Mouse (Mus musculus) olfactory bulb, adult 2 months (tissue): ENCODE data around the gene Sugp2. TPM values are rescaled to one million over a fixed set of nuclear protein-coding genes. Genes with fewer than 3 reads are reported as not detected.

ENCODE experiments used
- H3K27ac ChIP-seq: fragments of 200-500 bp; 2 replicates; pipeline ENCODE4 v1.5.1; 2012; ENCODE audit warnings: low read depth, low read length; ENCODE audit not compliant: insufficient read depth
- H3K4me1 ChIP-seq: fragments of 200-500 bp; 2 replicates; pipeline ENCODE4 v1.6.1; 2012; ENCODE audit warnings: low read length; ENCODE audit not compliant: control insufficient read depth, insufficient read depth
- H3K4me3 ChIP-seq: fragments of 200-500 bp; 2 replicates; pipeline ENCODE4 v1.5.1; 2012; ENCODE audit warnings: mild to moderate bottlenecking, low read depth, low read length, moderate library complexity; ENCODE audit not compliant: insufficient read depth
- CTCF ChIP-seq: fragments of 200-500 bp; IDR thresholded peaks from 2 replicates; pipeline ENCODE4 v1.5.1; 2012; ENCODE audit warnings: low read depth, mild to moderate bottlenecking, low read length, moderate library complexity; ENCODE audit not compliant: insufficient read depth
- POLR2A ChIP-seq: fragments of 200-500 bp; IDR thresholded peaks from 2 replicates; pipeline ENCODE4 v1.6.1; 2012; ENCODE audit warnings: mild to moderate bottlenecking, low read depth, low read length, moderate library complexity; ENCODE audit not compliant: insufficient read depth
- WGBS: fragments of 180-500 bp; shearing (Covaris S2); methylation state at CpG from one replicate; pipeline ENCODE4 v1.1.7; 2018; 5-methylcytosine and 5-hydroxymethylcytosine counted together
- polyA plus RNA-seq: library from polyadenylated mRNA; stranded (reverse); fragments of >200 nt; gene quantifications from 2 replicates; pipeline ENCODE4 v1.2.4, GENCODE M21; 2012; ENCODE audit warnings: low replicate concordance; ENCODE audit not compliant: missing spikeins, insufficient read depth, insufficient read length

Gene Sugp2
- polyA plus RNA-seq, 1 experiment = not detected

DNA sequence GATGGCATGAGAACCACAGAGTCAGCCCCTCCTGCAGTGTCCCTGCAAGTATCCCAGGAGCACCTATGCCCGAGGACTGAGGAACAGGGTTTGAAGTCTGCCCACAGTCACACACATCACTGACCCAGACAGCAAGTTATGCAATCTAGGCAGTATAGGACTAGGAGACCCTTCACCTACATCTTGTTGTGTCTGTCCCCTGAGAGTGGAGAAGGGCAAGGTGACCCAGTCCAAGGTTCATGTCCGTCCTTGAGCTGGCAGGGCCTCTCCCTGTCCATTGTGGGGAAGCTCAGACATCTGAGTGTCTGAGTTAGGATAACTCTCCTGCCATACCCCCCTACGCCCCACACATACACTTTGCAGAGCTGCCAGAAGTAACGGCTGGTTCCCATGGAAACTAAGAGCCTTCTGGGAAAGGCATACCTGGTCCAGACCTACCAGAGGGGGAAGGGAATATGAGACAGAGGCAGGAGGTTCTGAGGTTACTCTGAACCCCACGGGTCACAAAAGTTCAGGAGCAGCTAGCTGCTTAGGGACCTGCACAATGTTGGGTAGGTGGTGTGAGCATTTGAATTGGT lies 14.8 kb upstream of the Sugp2 start:
- Histone ChIP-seq H3K4me3 (no peak overlapping the region), H3K4me1 (peaks cover 15% of the 10 kb centered on the region), H3K27ac (no peak overlapping the region)
- WGBS = 67% methylated on average over 5 of the region's 5 CpGs
- TF ChIP-seq CTCF (no peak), POLR2A (no peak)

DNA sequence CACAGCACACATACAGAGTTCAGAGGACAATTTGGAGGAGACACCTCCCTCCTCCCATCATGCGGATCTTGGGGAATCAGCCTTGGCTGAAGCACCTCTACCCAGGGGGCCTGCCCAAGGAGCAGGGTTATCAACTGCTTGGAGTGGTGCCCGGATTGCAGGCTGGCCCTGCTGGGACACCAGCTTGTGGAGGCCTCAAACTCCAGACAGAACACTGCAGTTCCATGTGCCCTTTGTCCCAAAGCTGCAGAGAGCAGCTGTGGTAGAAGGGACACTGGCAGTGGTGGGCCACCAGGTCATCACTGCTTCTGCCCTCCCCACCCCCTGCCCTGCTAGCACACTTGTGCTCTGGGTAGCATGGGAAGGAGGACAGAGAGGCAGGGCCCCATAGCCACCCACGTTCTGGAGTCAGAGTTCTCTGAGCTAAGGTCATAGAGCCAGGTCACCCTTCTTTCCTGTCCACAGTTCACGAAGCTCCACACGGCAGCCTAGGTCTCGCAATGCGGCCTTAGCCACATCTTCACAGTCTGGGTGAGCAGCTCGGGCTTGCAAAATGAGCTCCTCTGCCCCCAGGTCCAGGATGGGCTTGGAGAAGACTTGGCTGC lies 13.7 kb upstream of the Sugp2 start:
- WGBS = 73% methylated on average over 8 of the region's 8 CpGs
- H3K4me1 ChIP-seq = peaks cover 15% of the 10 kb centered on the region
- no peak overlapping the region for H3K4me3 ChIP-seq
- TF ChIP-seq POLR2A (no peak), CTCF (no peak)
- no peak overlapping the region for H3K27ac ChIP-seq

DNA sequence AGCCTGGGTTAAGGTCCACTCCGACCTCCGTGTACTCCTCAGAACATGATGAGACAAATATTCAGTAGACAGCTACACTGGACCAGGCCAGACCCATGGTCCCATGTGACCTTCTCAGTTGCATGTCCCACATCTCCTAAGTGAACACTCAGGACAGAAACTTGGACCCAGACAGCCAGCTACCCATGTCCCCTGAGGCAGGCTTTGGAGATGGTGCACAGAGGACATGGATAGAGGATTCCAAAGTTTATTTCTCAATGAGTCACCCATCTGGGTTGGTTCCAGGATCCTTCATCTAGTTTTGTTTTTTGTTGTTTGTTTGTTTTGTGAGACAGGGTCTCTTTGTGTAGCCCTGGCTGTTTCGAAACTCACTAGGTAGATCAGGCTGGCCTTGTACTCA lies 13.1 kb upstream of the Sugp2 start:
- Histone ChIP-seq H3K27ac (no peak overlapping the region), H3K4me3 (no peak overlapping the region), H3K4me1 (peaks cover 15% of the 10 kb centered on the region)
- TF ChIP-seq POLR2A = no peak
- no peak for TF ChIP-seq CTCF
- WGBS = 89% methylated on average over 3 of the region's 3 CpGs

DNA sequence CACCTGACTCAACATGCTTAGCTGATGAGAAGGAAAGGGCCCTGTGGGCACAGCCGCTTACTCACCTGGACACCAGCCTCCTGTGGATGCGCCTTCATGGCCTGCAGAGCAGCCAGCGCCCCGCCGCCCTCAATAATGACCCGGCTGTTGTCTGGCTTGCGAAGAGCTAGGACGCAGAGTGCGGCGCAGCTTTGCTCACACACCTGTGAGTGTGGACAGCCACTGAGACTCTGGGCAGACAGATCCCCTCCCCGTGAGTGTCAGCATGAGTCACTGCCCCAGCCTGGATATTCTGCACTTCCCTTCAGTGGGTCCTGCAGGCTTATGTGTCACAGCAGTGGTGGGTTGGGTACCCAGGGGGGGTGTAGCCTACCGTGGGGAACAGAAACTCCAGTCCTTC lies 12.0 kb upstream of the Sugp2 start:
- no peak for TF ChIP-seq POLR2A
- WGBS = 80% methylated on average over 12 of the region's 12 CpGs
- no peak overlapping the region for H3K27ac ChIP-seq
- H3K4me1 ChIP-seq = peaks cover 12% of the 10 kb centered on the region; the same call in 1 of the 2 replicates
- H3K4me3 ChIP-seq = no peak overlapping the region

DNA sequence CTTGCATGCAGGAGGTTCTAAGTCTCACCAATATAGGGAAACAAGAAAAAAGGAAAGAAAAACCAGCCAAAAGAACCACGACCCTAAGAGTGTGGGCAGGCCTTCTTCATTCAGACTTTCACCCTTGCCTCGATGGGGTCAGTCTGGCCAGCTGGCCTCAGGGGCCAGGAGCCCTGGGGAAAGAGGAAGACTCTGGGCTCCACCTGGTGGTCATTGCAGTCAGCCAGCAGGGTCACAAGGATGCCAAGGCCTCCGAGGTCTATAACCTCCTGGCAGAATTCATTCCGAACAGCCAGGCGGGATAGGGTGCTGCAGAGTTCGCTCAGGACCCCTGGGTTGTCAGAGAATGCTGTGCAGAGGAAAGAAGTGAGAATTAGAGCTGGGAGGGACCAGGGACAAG lies 10.7 kb upstream of the Sugp2 start:
- H3K4me1 ChIP-seq = peaks cover 12% of the 10 kb centered on the region; the same call in 1 of the 2 replicates
- 40% methylated on average over 6 of the region's 6 CpGs for WGBS
- no peak overlapping the region for H3K4me3 ChIP-seq
- H3K27ac ChIP-seq = no peak overlapping the region
- TF ChIP-seq CTCF (peak; percentile 40; the same call in 1 of the 2 replicates), POLR2A (no peak)

DNA sequence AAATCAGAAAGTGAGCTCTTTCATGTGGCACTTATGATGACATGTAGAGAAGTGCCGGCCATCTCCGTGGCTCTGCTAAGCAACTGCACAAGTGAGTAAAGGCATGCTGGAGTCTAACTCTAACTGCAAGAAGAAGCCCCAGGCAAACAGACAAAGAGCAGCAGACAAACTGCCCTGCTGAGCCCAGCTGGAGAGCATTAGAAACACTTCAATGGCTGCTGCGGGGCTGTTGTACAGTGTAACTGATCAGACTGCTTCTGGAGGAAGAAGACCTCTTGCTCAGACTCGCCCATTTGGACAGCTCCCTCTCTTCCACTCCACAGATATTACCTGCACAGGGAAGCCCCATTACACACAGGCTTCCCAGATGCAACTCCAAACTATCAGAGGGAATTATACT lies 6.0 kb upstream of the Sugp2 start:
- no peak for TF ChIP-seq POLR2A
- TF ChIP-seq CTCF = no peak

DNA sequence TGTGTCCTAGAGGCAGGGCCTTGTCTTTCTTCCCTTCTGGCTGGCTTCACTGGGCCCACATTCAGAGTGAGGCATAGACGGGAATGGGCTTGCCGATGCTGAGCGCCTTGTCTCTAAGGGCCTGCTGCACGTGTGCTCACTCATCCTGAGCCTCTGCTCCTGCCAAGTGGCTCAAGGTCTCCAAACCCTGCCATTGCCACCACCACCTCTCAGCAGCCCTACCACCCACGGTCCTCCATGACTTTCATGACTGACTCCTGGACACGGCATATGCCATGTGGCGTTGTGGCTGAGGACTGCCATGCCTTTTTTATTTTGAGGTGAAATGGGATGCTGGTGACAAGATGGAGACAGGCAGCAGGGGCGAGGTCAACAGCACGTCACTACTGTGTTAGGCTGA lies 3.2 kb upstream of the Sugp2 start:
- whole genome bisulfite sequencing = 91% methylated on average over 9 of the region's 9 CpGs
- Histone ChIP-seq H3K4me3 (no peak overlapping the region), H3K27ac (no peak overlapping the region), H3K4me1 (no peaks in the 10 kb centered on the region)
- TF ChIP-seq POLR2A = no peak
- no peak for TF ChIP-seq CTCF

More for the DNA sequence above, 6.0 kb upstream of the Sugp2 start:
- no peaks in the 10 kb centered on the region for H3K4me1 ChIP-seq
- no peak overlapping the region for H3K4me3 ChIP-seq
- WGBS = 32% methylated on average over 4 of the region's 4 CpGs
- no peak overlapping the region for H3K27ac ChIP-seq

DNA sequence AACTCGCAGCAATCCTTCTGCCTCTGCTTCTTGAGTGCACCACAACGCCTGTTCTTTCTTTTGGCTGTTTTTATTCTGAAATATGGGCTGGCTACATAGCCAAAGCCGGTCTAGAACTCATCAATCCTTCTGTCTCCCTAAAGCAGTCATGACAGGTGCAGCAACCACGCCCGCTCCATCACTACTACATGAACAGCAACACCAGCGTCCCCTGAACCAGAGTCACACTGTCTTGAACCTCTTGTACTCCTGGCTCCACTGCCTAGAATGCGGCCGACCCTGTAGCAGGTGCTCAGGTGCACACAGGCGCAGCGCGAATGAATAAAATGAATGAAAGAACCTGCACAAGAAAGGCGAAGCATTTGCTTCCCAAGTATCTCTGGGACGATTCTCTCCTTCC lies 420 bp upstream of the Sugp2 start:
- H3K27ac ChIP-seq = no peak overlapping the region
- TF ChIP-seq POLR2A (no peak), CTCF (no peak)
- H3K4me1 ChIP-seq = no peaks in the 10 kb centered on the region
- peak overlapping the region; percentile 56 for H3K4me3 ChIP-seq
- 5% methylated on average over 13 of the region's 13 CpGs for WGBS

DNA sequence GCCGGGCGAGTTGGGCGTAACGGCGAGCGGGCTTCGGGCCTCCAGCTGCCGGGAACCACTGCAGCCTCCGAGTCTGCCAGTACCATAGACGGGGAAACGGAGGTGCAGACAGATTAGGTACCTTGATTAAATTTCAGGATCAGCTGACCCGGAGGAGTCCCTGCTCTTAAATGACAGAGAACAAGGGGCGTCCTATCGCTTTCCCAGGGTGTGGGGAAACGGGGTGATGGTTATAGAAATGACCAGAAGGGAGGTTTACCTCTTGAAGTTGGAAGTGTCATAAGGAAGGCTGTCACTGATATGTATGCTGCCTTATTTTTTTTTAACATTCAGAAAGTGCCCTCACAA lies 729 bp downstream of the Sugp2 start:
- TF ChIP-seq POLR2A (no peak), CTCF (no peak)
- Histone ChIP-seq H3K27ac (0 out of 2 replicates have a peak overlapping the region, but pooled peaks have one; percentile 8), H3K4me1 (no peaks in the 10 kb centered on the region), H3K4me3 (peak overlapping the region; percentile 56)
- WGBS = under 1% methylated on average over 15 of the region's 15 CpGs

DNA sequence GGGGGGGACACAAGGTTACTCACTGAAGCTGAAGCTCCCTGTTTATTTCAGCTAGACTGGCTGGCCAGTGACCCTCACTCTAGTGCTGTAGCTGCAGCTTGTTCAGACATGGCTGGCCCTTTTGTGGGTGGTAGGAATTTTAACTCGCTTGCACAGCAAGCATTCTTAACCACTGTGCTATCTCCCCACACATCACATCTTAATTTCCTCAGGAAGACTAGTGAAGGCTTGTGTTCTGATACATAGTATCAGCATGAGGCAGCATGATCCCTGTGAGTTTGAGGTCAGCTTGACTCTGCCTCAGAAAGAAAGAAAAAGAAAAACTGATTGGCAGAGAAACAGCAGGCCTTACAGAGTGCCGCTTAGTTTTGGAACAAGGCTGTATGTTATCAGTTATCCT lies 3.8 kb downstream of the Sugp2 start:
- 78% methylated on average over 2 of the region's 2 CpGs for WGBS
- no peak overlapping the region for H3K27ac ChIP-seq
- H3K4me3 ChIP-seq = no peak overlapping the region
- TF ChIP-seq POLR2A (no peak), CTCF (no peak)
- H3K4me1 ChIP-seq = no peaks in the 10 kb centered on the region
